Mouse (Mus musculus): ENCODE data around the gene Pogz.

DNA sequence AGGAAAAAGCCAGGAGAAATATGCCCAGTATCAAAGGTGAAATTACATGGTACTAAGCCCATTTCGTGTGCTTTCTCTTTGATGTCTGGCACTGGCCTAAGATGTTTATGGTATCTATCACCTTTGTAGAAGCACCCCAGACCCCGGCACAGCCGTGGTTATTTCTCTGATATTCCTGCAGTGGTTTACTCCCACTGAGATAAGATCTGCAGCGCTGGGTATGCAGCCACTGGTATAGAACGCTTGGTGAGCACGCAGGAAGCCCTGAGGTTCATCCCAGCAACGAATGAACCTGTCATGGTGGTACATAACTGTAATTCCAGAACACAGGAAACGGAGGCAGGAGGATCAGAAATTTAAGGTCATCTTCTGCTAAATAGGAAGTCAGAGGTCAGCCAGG lies 87.3 kb downstream of the Pogz start:
- TF ChIP-seq CTCF (conservative IDR thresholded peaks at IDR 0.05; ENCODE audit: low read length) (no peak), POU5F1 (IDR thresholded peaks at IDR 0.05; ENCODE audit: borderline replicate concordance, low read length) (no peak), NANOG (IDR thresholded peaks at IDR 0.05; ENCODE audit: borderline replicate concordance, low read length) (no peak)
